ENCODE assay signal across 8 mouse cellular contexts in the genomic region with DNA sequence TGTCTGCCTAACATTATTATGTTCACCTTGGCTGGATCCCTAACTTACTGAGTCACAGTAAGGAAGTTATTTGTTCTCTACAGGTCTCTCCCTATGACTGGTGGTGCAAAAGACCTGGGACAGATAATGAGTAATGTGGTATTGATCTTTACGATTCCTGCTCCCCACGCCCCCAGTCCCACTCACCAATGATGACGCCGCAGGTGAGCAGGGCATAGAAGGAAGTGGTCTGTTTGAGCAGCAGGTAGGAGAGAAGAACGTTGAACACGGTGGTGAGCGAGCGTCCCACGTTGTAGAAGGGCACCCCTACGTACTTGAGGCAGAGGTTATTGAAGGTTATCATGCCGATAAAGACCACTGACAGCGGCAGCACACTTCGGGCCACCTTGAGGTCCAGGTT. TPM values are rescaled to one million over a fixed set of nuclear protein-coding genes. Genes with fewer than 3 reads are reported as not detected.
A peak's percentile ranks its signal among the peaks of the same experiment; 100 is the strongest.
DNase-seq lines count a peak whose midpoint lies in the region; ATAC-seq and TF ChIP-seq lines count a peak whose summit lies in the region.

No protein-coding gene starts in this region.

- peak overlapping the region; percentile 66 for H3K9ac ChIP-seq in kidney, embryonic 15.5 days
- peak overlapping the region; percentile 73; the same call in 1 of the 2 replicates for H3K9ac ChIP-seq in hindbrain, postnatal 0 days (replicated peaks; ENCODE audit: low read length)
- peak overlapping the region; percentile 67 for H3K9ac ChIP-seq in midbrain, postnatal 0 days (replicated peaks; ENCODE audit: low read length, poor library complexity, severe bottlenecking)

- no peak for TF ChIP-seq POLR2A in bone marrow macrophage, adult 2 months (IDR thresholded peaks at IDR 0.05; ENCODE audit: borderline replicate concordance, low read depth, low read length)

- WGBS in kidney, embryonic 15.5 days = 64% methylated on average over 13 of the region's 13 CpGs
- 73% methylated on average over 13 of the region's 13 CpGs for WGBS in hindbrain, postnatal 0 days
- 75% methylated on average over 13 of the region's 13 CpGs for WGBS in midbrain, postnatal 0 days

- H3K27ac ChIP-seq in kidney, embryonic 15.5 days = no peak overlapping the region
- H3K27ac ChIP-seq in bone marrow macrophage, adult 2 months (ENCODE audit: insufficient read depth, low read depth, low read length) = no peak overlapping the region
- 0 out of 2 replicates have a peak overlapping the region, but pooled peaks have one; percentile 71 for H3K27ac ChIP-seq in hindbrain, postnatal 0 days
- H3K27ac ChIP-seq in midbrain, postnatal 0 days (ENCODE audit: low read depth, low read length) = no peak overlapping the region

- H3K4me1 ChIP-seq in kidney, embryonic 15.5 days = peaks cover 42% of the 10 kb centered on the region
- peaks cover 30% of the 10 kb centered on the region for H3K4me1 ChIP-seq in bone marrow macrophage, adult 2 months (ENCODE audit: control insufficient read depth, insufficient read depth, low read length)
- H3K4me1 ChIP-seq in hindbrain, postnatal 0 days (ENCODE audit: insufficient read depth, low read length) = peaks cover 26% of the 10 kb centered on the region
- H3K4me1 ChIP-seq in midbrain, postnatal 0 days (ENCODE audit: insufficient read depth, low read length) = peaks cover 22% of the 10 kb centered on the region

- no peak for ATAC-seq in kidney, embryonic 15.5 days (replicated peaks; ENCODE audit: low FRiP score)
- ATAC-seq in hindbrain, postnatal 0 days = no peak
- ATAC-seq in midbrain, postnatal 0 days (ENCODE audit: low FRiP score) = no peak

- peak overlapping the region; percentile 86 for H3K4me2 ChIP-seq in kidney, embryonic 15.5 days
- H3K4me2 ChIP-seq in hindbrain, postnatal 0 days (ENCODE audit: low read depth, low read length) = peak overlapping the region; percentile 84
- H3K4me2 ChIP-seq in midbrain, postnatal 0 days (ENCODE audit: low read depth, low read length, poor library complexity, severe bottlenecking) = peak overlapping the region; percentile 84

- H3K4me3 ChIP-seq in kidney, embryonic 15.5 days (replicated peaks) = peak overlapping the region; percentile 91
- H3K4me3 ChIP-seq in bone marrow macrophage, adult 2 months (ENCODE audit: insufficient read depth, low read length) = peak overlapping the region; percentile 91
- H3K4me3 ChIP-seq in hindbrain, postnatal 0 days (ENCODE audit: low read length) = peak overlapping the region; percentile 77
- peak overlapping the region; percentile 79 for H3K4me3 ChIP-seq in midbrain, postnatal 0 days (ENCODE audit: low read depth, low read length)

- TF ChIP-seq CTCF in bone marrow macrophage, adult 2 months (IDR thresholded peaks at IDR 0.05; ENCODE audit: low read depth, low read length) = no peak
- TF ChIP-seq CTCF in hindbrain, postnatal 0 days (IDR thresholded peaks at IDR 0.05; ENCODE audit: low read depth) = no peak
- no peak for TF ChIP-seq CTCF in midbrain, postnatal 0 days (IDR thresholded peaks at IDR 0.05)

- peaks cover 26% of the 10 kb centered on the region for H3K27me3 ChIP-seq in kidney, embryonic 15.5 days
- H3K27me3 ChIP-seq in hindbrain, postnatal 0 days (ENCODE audit: insufficient read depth, low read length) = no peaks in the 10 kb centered on the region
- no peaks in the 10 kb centered on the region for H3K27me3 ChIP-seq in midbrain, postnatal 0 days (ENCODE audit: insufficient read depth, low read length)

- peaks cover 16% of the 10 kb centered on the region for H3K36me3 ChIP-seq in kidney, embryonic 15.5 days
- peaks cover 9% of the 10 kb centered on the region; the same call in 1 of the 2 replicates for H3K36me3 ChIP-seq in hindbrain, postnatal 0 days (ENCODE audit: insufficient read depth, low read length)
- peaks cover 11% of the 10 kb centered on the region for H3K36me3 ChIP-seq in midbrain, postnatal 0 days (ENCODE audit: insufficient read depth, low read length)

- H3K9me3 ChIP-seq in kidney, embryonic 15.5 days (replicated peaks) = no peaks in the 10 kb centered on the region
- no peaks in the 10 kb centered on the region for H3K9me3 ChIP-seq in hindbrain, postnatal 0 days (ENCODE audit: low read length)
- no peaks in the 10 kb centered on the region for H3K9me3 ChIP-seq in midbrain, postnatal 0 days (ENCODE audit: low read length)

- no peak for DNase-seq in kidney, adult 18-20 months
- DNase-seq in hindbrain, postnatal 0 days (ENCODE audit: low spot score) = no peak
- no peak for DNase-seq in midbrain, postnatal 0 days (ENCODE audit: low spot score)
- no peak for DNase-seq in gastrocnemius, postnatal 14 days
- DNase-seq in kidney, postnatal 10 days = no peak
- DNase-seq in embryo, embryonic 10 days (ENCODE audit: low spot score) = no peak

- intact Hi-C loops in gastrocnemius, postnatal 14 days (cut with DNase I; ENCODE audit: low total_unique reads) = no loop called here

RNA-seq across cellular contexts. Expression of gene Slc35c1, which starts 1.9 kb away (rescaled TPM):
- polyA plus RNA-seq in kidney, embryonic 15.5 days (2015; fragmentation: Nextera tagmentation; extraction: Ambion mirVana) = 15.1 and 16.2 TPM in 2 replicates
- polyA plus RNA-seq in bone marrow macrophage, adult 2 months (2012; ENCODE audit: insufficient read depth, insufficient read length, missing spikeins) = 22.8 and 27.4 TPM in 2 replicates
- 11.0 and 12.7 TPM in 2 replicates for total RNA-seq in hindbrain, postnatal 0 days (2014; rRNA removed)
- polyA plus RNA-seq in hindbrain, postnatal 0 days (2015; fragmentation: Nextera tagmentation; extraction: Ambion mirVana) = 12.7 and 16.4 TPM in 2 replicates
- 8.9 and 18.6 TPM in 2 replicates for total RNA-seq in midbrain, postnatal 0 days (2014; rRNA removed)
- 16.8 and 18.8 TPM in 2 replicates for polyA plus RNA-seq in midbrain, postnatal 0 days (2015; fragmentation: Nextera tagmentation; extraction: Ambion mirVana)
- total RNA-seq in gastrocnemius, postnatal 14 days (2021) = 1 to 10 TPM; 4.4 to 6.4 TPM

RNA-seq across cellular contexts. Expression of gene Cry2, which starts 24.6 kb away (rescaled TPM):
- 17.7 and 21.3 TPM in 2 replicates for polyA plus RNA-seq in kidney, embryonic 15.5 days (2015; fragmentation: Nextera tagmentation; extraction: Ambion mirVana)
- polyA plus RNA-seq in bone marrow macrophage, adult 2 months (2012; ENCODE audit: insufficient read depth, insufficient read length, missing spikeins) = 5.4 and 5.8 TPM in 2 replicates
- total RNA-seq in hindbrain, postnatal 0 days (2014; rRNA removed) = 43.8 and 45.5 TPM in 2 replicates
- 50.6 and 52.0 TPM in 2 replicates for polyA plus RNA-seq in hindbrain, postnatal 0 days (2015; fragmentation: Nextera tagmentation; extraction: Ambion mirVana)
- 41.9 and 48.4 TPM in 2 replicates for total RNA-seq in midbrain, postnatal 0 days (2014; rRNA removed)
- 50.6 and 55.2 TPM in 2 replicates for polyA plus RNA-seq in midbrain, postnatal 0 days (2015; fragmentation: Nextera tagmentation; extraction: Ambion mirVana)
- total RNA-seq in gastrocnemius, postnatal 14 days (2021) = 10 to 100 TPM; 22.7 to 27.3 TPM

RNA-seq across cellular contexts. Expression of gene Mapk8ip1, which starts 57.4 kb away (rescaled TPM):
- 32.1 and 34.9 TPM in 2 replicates for polyA plus RNA-seq in kidney, embryonic 15.5 days (2015; fragmentation: Nextera tagmentation; extraction: Ambion mirVana)
- polyA plus RNA-seq in bone marrow macrophage, adult 2 months (2012; ENCODE audit: insufficient read depth, insufficient read length, missing spikeins) = 0.25 TPM in 1 of 2 replicates, not detected in the other
- 361 and 373 TPM in 2 replicates for total RNA-seq in hindbrain, postnatal 0 days (2014; rRNA removed)
- 177 and 182 TPM in 2 replicates for polyA plus RNA-seq in hindbrain, postnatal 0 days (2015; fragmentation: Nextera tagmentation; extraction: Ambion mirVana)
- total RNA-seq in midbrain, postnatal 0 days (2014; rRNA removed) = 286 and 357 TPM in 2 replicates
- polyA plus RNA-seq in midbrain, postnatal 0 days (2015; fragmentation: Nextera tagmentation; extraction: Ambion mirVana) = 176 and 178 TPM in 2 replicates
- total RNA-seq in gastrocnemius, postnatal 14 days (2021) = 10 to 100 TPM; 13.6 to 24.3 TPM

Comparison
In these comparisons a context has a peak if more than half of its experiments do, and no peak if none do; other contexts are left out.
1. RNA of gene Mapk8ip1, which starts 57.4 kb away (polyA plus RNA-seq): 177 to 182 TPM in hindbrain, postnatal 0 days, 176 to 178 TPM in midbrain, postnatal 0 days and 32.1 to 34.9 TPM in kidney, embryonic 15.5 days; 0.25 TPM in bone marrow macrophage, adult 2 months; every median in the first group is over 10 times any median in the second.
2. Peak in every context shown above with its lines, with median percentiles within 50 percentile points of each other: H3K4me2 ChIP-seq, H3K4me3 ChIP-seq and H3K9ac ChIP-seq.